Mouse (Mus musculus): Measurements from ENCODE around the gene Kcnq1. TPM values are rescaled to one million over a fixed set of nuclear protein-coding genes. Genes with fewer than 3 reads are reported as not detected.

Kcnq1 gene
- total RNA-seq, 2 experiments from 2014 or later = 4.4 to 5.0 TPM

DNA sequence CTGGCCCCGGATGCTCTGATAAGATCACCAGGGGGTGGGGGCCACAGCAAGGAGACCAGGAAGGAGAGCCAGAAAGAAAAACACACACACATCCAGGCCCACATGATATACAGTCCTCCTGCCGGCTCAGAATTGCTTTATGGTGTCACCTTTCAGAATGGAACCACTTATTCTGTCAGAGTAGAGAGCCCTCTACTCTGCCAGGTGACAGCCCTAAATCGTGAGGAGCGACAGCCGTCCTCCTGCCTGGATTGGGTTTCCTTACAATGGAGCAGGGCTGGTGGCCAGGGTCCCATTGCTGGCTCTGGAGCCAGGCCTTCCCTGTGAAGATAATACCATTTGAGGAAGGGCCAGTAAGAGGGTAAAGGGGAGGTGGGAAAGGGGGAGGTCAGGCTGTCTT lies 212.3 kb downstream of the Kcnq1 start:
- DNase-seq = no peak

DNA sequence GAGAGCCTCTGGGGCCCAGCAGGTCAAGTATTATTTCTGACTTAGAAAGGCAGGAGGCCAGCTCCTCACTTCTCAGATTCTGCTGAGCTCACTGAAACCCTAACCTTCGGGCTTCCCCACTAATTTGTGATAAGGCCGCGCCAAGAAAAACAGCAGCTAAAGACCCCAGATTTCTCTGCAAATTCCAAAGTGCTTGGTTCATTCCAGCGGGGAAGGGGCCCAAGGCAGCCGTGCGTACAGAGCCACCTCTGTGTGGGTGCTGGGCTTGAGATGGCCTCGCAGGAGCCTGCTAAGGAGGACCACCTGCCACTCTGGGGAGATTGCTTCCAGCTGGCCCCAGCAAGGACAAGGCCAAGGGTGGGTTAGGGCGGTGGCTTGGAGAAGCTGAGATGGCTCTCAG lies 214.2 kb downstream of the Kcnq1 start:
- DNase-seq = no peak

DNA sequence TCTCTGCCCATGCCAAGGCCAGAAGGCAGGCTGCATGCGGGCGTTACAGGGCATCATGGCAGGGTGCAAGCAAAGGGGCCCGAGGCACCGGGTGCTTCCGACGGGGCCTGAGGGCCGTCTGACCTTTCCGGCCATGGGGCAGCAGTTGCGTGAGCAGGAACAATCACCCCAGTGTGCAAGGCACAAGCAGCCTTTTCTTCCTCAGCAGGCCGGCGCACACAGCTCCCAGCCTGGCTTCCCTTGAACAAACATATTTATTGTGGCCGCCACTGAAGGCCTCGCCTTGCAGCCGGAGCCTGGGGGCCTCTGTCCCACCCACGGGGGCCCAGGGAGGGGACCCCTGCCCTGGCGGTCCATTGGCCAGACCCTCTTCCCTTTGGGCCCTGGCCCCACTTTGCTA lies 218.9 kb downstream of the Kcnq1 start:
- no peak for DNase-seq

- DNase-seq = no peak
These were observed 222.2 kb downstream of the Kcnq1 start for GRCm38 (mm10) chr7:143328185-143328915.

DNA sequence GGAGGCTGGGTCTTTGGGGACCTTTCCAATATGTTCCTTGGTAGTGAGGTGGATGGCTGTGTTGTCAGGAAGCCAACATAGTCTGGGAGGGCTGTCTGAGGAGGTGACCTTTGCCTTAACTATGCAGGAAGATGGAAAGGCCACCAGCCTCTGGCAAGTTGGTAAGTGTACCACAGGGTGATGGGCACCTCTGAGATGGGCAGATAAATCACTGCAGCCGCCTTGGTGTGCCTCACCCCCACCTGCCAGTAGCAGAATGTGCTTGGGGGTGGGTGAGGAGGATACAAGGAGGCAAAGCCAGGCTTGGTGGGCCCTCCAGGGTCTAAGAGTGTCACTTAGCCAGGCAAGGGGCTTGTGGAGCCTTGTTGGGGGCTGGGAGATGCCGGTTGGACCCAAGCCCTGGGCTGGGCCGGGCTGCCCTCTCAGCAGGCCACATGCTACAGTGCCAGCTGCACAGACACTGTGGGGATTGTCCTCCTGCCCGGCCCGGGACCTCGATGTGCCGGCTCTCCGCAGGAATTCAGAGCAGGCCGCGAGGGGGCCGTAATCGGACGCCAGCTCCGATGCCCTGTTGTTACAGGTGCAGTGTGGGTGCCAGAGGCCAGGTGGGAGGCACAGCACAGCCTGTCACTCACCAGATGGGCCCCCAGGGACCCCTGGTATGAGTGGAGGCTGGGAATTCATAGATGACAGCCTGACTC lies 223.1 kb downstream of the Kcnq1 start:
- no peak for DNase-seq

GRCm38 (mm10) chr7:143333040-143333439 lies 226.9 kb downstream of the Kcnq1 start:
- DNase-seq = no peak

DNA sequence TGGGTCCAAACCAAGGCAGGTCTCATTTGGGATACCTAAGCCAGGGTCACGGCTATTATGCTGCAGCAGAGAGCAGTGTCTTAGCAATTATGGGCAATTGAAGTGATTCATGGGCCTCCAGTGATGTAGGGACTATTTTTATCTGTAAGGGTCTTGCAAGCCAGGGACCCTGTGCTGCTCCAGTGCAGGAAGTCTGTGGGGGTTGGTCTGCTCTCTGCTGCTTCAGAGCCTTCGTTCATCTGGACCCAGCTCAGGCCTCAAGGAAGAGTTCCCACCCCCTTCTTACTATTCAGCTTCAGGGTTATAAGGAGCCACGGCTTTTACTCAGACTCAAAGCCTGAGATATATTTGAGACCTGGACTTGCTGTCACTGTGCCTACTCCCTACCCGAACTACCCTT lies 227.4 kb downstream of the Kcnq1 start:
- DNase-seq = no peak

DNA sequence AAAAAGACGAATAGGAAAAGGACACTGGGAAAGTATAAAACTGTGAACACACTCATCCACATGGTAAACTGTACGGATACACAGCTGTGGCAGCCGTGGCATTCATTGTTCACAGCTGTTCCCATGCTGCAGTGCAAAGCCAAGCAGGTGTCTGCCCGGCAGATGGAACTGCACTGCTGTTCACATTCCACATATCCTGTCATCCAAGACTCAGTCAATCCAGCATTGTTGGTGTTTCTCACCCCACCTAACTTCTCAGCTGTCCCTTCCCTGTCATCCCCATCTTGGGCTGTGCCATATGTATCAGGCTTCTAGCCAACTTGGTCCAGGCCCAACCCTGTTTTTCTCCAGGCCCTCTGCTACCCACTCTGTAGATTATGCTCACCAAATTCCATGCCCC lies 232.5 kb downstream of the Kcnq1 start:
- no peak for DNase-seq

DNA sequence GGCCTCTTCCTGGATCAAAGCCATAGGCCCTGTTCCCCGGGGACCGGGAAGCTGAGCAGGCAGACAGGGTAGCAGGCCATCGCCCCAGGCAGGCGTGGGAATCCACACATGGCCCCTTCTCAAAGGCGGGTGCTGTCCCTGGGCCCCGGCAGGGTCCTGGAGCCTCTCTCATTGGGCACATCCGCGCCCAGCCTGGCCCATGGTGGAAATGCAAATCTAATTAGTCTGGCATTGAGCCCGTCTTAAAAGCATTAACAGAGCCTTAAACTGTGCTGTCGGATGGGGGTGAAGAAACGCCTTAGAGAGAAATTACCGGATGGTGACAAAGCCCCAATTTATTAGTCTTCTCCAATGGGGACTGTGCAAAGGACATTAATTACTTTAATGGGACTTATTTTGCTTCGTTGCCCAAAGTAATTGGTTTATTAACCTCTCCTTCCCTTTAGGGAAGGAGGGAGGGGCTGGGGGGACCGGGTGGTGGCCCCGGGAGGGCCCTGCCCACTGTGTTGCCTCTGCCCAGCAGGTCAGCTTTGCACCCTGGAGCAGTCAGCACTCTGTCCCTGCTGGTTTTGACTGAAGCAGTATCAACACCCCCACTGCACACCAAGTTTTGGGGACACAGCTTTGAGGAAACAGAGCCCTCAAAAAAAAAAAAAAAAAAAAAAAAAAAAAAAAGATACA lies 234.6 kb downstream of the Kcnq1 start:
- peak; percentile 19 for DNase-seq

DNA sequence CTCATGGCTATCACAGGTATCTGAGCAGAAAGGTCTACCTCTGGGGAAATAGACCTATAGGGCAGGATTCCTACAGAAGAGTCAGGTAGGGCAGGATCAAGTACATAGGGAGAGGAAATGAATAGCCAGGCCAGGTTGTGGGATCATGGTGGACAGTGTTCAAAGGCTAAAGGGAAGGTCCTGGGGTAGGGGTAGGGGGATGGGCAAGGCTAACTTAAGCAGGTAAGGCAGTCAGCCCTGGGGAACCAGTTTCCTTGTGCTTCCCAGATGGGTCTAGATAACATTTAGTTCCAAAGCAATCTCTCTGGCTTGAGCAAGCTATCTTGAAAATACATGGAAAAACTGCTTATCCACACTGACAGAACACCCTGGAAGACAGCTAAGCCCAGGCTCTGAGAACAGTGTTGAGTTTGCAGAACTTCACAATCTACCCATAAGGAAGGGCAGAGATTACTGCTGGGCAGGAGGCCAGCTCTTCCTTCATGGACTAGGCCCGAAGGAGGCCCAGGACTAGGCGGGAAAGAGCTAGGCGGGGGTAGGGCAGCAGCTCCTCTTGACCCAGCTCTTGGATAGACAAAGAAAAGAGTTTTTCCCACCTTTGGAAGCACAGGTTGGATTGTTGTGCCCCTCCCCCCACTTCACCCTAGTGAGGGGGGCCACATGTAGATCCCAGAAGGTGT lies 235.3 kb downstream of the Kcnq1 start:
- no peak for DNase-seq

- DNase-seq = no peak
These were observed 237.7 kb downstream of the Kcnq1 start for GRCm38 (mm10) chr7:143343781-143344306.

DNA sequence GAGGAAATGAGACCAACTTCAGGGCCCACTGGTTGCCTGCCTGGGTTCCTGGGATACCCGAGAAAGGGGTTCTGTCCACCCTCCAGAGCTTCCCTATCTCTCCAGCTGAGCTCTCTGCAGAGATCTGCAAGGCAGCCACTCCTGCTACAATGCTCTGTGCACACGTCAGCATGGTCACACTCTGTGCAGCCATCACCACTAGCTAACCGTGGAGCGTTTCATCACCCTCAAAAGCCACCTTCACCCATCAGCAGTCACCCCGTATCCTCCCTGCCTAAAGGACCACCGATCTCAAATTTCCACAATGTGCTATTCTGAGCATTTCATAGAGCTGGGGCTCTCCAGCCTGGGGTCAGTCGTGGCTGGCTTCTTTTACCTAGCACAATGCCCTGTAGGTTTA lies 243.1 kb downstream of the Kcnq1 start:
- DNase-seq = no peak

GRCm38 (mm10) chr7:143349848-143350247 lies 243.7 kb downstream of the Kcnq1 start:
- no peak for DNase-seq

DNA sequence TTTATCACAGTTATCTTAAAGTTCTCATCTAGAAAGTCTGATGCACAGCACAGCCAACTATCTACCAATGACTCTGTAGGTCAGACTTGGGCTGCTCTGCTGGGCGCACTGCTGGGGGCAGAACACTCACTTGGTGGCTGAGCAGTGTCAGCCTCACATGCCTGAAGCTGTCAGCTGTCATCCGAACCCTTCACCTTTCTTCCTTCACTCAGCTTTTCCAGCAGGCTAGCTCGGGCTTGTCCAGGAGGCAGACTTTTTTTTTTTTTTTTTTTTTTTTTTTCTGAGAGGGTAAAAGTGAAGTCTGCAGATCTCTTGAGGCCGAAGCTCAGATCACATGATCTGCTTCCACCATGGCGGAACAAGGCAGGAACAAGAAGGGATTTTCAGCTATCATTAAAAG lies 249.7 kb downstream of the Kcnq1 start:
- no peak for DNase-seq

- DNase-seq = no peak
These were observed 250.9 kb downstream of the Kcnq1 start for GRCm38 (mm10) chr7:143357109-143357508.

- DNase-seq = no peak
These were observed 251.7 kb downstream of the Kcnq1 start for GRCm38 (mm10) chr7:143357831-143358230.

DNA sequence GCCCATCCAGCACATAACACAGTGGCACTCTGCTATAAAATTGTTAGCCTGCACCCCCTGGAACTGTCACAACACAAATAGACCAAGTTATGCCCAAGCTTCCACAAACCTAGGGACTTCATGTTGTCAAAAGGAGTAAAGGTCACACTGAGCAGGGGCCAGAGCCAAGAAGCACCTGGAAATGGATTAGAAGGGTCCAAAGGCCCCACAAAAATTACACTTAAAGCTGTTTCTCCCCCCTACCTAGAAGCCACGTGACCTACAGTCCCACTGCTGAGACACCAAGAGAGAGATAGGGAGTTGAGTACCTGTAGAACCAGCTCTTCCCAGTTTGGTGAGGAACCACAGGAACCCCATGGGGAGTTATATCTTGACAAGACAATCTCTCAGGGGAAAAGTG lies 253.6 kb downstream of the Kcnq1 start:
- DNase-seq = no peak

DNA sequence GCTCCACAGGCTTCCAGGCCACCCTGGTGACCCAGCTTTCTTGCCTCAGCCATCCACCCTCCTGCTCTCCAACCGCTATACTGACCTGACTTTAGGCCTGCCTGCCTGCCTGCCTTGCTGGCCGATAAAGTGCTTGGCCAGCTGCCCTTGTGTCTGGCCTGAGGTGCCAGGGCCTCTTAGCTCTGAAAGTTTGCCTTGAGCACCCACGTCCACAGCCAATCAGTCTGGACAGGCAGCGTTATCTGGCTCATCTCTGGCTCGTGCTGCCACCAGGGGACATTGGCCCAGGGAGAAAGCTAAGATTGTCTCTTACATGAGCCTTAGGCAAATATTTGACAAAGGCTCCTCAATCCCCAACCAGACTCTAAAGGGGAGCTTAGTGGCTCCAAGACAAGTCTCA lies 254.6 kb downstream of the Kcnq1 start:
- peak; percentile 42 for DNase-seq

DNA sequence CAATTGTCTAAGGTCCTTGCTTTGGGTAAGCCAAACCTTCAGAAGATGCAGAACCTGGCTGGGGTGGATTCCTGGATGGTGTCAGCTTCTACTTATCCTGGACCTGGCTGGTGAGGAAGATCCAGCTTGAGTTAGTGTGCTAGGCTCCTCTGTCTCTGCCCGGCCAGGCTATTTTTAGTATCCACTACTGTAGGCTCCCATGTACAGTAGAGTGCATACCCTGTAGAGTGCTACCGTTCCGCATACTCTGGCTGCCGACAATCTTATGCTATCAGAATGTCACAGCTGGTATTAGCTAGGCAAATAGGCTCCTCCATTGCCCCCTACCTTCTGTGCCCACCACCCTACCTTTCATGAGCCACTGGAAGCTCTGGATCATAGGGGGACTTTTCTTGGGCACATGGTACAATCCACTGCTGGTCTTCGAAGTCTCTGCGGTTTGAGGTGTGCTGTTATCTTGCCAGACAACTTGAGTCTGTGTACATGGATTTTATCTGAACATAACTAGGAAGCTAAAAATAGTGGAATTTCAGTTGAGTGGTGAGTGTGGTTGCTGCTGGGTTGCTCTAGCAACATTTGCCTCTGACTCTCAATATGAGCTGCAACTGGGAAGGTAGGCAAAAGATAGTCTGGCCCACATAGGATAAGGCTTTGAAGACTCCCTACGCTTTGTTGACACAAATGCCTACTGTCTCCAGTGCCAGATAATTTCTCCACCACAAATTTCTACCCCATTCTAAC lies 258.1 kb downstream of the Kcnq1 start:
- DNase-seq = no peak

DNA sequence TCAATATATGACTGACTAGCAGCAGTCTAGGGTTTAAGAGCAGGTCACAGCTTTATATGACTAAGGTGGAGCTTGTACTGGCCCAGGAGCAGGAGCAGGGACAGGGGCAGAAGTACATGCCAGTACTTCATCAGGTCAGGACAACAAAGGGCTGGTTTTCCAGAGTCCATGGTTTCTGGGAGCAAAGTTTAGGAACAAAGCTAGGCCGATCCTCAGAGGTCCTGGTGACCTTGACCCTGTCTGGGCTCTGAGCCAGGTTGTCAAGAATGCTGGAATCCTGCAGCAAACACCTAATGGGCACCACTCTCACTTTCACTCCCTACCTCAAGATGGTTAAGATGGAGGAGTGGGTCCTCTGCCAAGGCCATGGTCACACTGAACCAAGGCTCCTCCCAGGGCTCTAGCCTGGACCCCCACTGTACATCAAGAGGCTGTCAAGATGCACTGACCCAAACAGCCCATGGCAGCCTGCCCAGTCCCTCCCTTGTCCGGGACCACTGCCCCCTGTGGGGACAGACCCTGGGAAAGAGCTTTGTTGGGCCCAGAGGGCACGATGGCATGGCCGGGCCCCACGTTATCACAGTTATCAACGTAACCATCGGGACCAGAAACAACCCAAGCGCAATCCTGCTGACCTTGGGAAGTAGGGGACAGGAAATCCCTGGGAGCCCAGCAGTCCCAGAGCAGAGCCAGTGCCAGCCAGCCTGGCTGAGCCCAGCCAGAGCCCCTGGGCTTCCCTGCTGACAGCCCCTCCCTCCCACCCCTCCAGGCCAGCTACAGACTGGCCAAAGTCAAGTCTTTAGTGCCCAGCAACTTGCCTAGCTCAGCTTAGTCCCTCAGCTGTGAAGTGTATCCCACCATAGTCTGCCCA lies 259.0 kb downstream of the Kcnq1 start:
- DNase-seq = peak; percentile 63
